Mouse (Mus musculus) hindbrain, embryonic 14.5 days (tissue): ENCODE data around the gene Thada. TPM values are rescaled to one million over a fixed set of nuclear protein-coding genes. Genes with fewer than 3 reads are reported as not detected.

Experiments used
- ATAC-seq: fragments of 200-750 bp; cut with Nextera tagmentation; 2 replicates; pipeline ENCODE4 v1.8.0; 2017; ENCODE audit warnings: moderate number of reproducible peaks, mild to moderate bottlenecking, moderate TSS enrichment, moderate library complexity; ENCODE audit not compliant: low FRiP score
- DNase-seq: peaks from one replicate; pipeline ENCODE4 v3.0.0-alpha.2; 2015; ENCODE audit warnings: low spot score
- H3K27ac ChIP-seq: fragments of 300-500 bp; sonication (generic); 2 replicates; pipeline ENCODE4 v1.5.1; 2014; ENCODE audit warnings: mild to moderate bottlenecking, moderate library complexity
- H3K27me3 ChIP-seq: fragments of 300-500 bp; sonication (generic); 2 replicates; pipeline ENCODE4 v1.6.1; 2014; ENCODE audit warnings: mild to moderate bottlenecking, low read length, mixed read lengths; ENCODE audit not compliant: control insufficient read depth, insufficient read depth
- H3K36me3 ChIP-seq: fragments of 300-500 bp; sonication (generic); replicated peaks from 2 replicates; pipeline ENCODE4 v1.6.1; 2014; ENCODE audit not compliant: control insufficient read depth, insufficient read depth
- H3K4me1 ChIP-seq: fragments of 300-500 bp; sonication (generic); replicated peaks from 2 replicates; pipeline ENCODE4 v1.6.1; 2014; ENCODE audit warnings: antibody characterized with exemption, low read length, mixed read lengths; ENCODE audit not compliant: control insufficient read depth, insufficient read depth
- H3K4me2 ChIP-seq: fragments of 300-500 bp; sonication (generic); replicated peaks from 2 replicates; pipeline ENCODE4 v1.6.1; 2014; ENCODE audit warnings: mild to moderate bottlenecking, moderate library complexity
- H3K4me3 ChIP-seq: fragments of 300-500 bp; sonication (generic); replicated peaks from 2 replicates; pipeline ENCODE4 v1.5.1; 2014; ENCODE audit warnings: mild to moderate bottlenecking, low read length
- H3K9ac ChIP-seq: fragments of 300-500 bp; sonication (generic); 2 replicates; pipeline ENCODE4 v1.6.1; 2014
- H3K9me3 ChIP-seq: fragments of 300-500 bp; sonication (generic); 2 replicates; pipeline ENCODE4 v1.6.1; 2016; ENCODE audit warnings: low read length; ENCODE audit not compliant: control insufficient read depth
- WGBS: fragments of 180-500 bp; shearing (Covaris S2); extraction: QIAGEN DNeasy Blood & Tissue Kit; methylation state at CpG from one replicate; pipeline ENCODE4 v1.1.7; 2014; 5-methylcytosine and 5-hydroxymethylcytosine counted together
- polyA plus RNA-seq: library from polyadenylated mRNA; unstranded; fragments of >200 nt; fragmentation: Nextera tagmentation; extraction: Ambion mirVana; gene quantifications from 2 replicates; pipeline ENCODE4 v1.2.1, GENCODE M21; 2014

Gene Thada
- polyA plus RNA-seq, 1 experiment from 2014 or later: 9.0 TPM

- H3K27ac ChIP-seq: peak overlapping the region; percentile 45
- peak overlapping the region; percentile 34 for H3K4me2 ChIP-seq
- H3K36me3 ChIP-seq: 0 out of 2 replicates have a peak, but pooled peaks cover 5% of the 10 kb centered on the region
- no peaks in the 10 kb centered on the region for H3K9me3 ChIP-seq
- H3K4me1 ChIP-seq: peaks cover 6% of the 10 kb centered on the region; the same call in 1 of the 2 replicates
- peak; percentile 37 for DNase-seq
- peaks cover 20% of the 10 kb centered on the region for H3K27me3 ChIP-seq
- WGBS: 7% methylated on average over 12 of the region's 12 CpGs
- H3K4me3 ChIP-seq: peak overlapping the region; percentile 15
- H3K9ac ChIP-seq: no peak overlapping the region
- no peak for ATAC-seq
These were observed 282.7 kb downstream of the Thada start for GRCm38 (mm10) chr17:84183291-84183781.

GRCm38 (mm10) chr17:84182311-84183271 lies 283.4 kb downstream of the Thada start:
- 0 out of 2 replicates have a peak, but pooled peaks cover 5% of the 10 kb centered on the region for H3K36me3 ChIP-seq
- no peak for ATAC-seq
- peak overlapping the region; percentile 15 for H3K4me3 ChIP-seq
- H3K4me1 ChIP-seq: 0 out of 2 replicates have a peak, but pooled peaks cover 4% of the 10 kb centered on the region
- H3K27me3 ChIP-seq: peaks cover 20% of the 10 kb centered on the region
- no peak overlapping the region for H3K9ac ChIP-seq
- no peak for DNase-seq
- peak overlapping the region; percentile 34 for H3K4me2 ChIP-seq
- H3K27ac ChIP-seq: peak overlapping the region; percentile 45
- 41% methylated on average over 16 of the region's 16 CpGs for WGBS
- no peaks in the 10 kb centered on the region for H3K9me3 ChIP-seq

GRCm38 (mm10) chr17:84181502-84182310 lies 284.3 kb downstream of the Thada start:
- Histone ChIP-seq H3K4me3 (no peak overlapping the region), H3K4me1 (0 out of 2 replicates have a peak, but pooled peaks cover 4% of the 10 kb centered on the region), H3K9me3 (no peaks in the 10 kb centered on the region), H3K9ac (no peak overlapping the region), H3K4me2 (no peak overlapping the region), H3K36me3 (0 out of 2 replicates have a peak, but pooled peaks cover 5% of the 10 kb centered on the region), H3K27me3 (peaks cover 17% of the 10 kb centered on the region), H3K27ac (peak overlapping the region; percentile 43)
- ATAC-seq (no peak), DNase-seq (no peak)
- 65% methylated on average over 18 of the region's 18 CpGs for WGBS

- no peak overlapping the region for H3K9ac ChIP-seq
- H3K27me3 ChIP-seq: peaks cover 10% of the 10 kb centered on the region
- ATAC-seq (0 out of 2 replicates have a peak, but pooled peaks have one; percentile 29), DNase-seq (no peak)
- 0 out of 2 replicates have a peak overlapping the region, but pooled peaks have one; percentile 14 for H3K27ac ChIP-seq
- no peak overlapping the region for H3K4me3 ChIP-seq
- 52% methylated on average over 11 of the region's 11 CpGs for WGBS
- no peak overlapping the region for H3K4me2 ChIP-seq
- no peaks in the 10 kb centered on the region for H3K9me3 ChIP-seq
- no peaks in the 10 kb centered on the region for H3K36me3 ChIP-seq
- no peaks in the 10 kb centered on the region for H3K4me1 ChIP-seq
These were observed 285.1 kb downstream of the Thada start for GRCm38 (mm10) chr17:84180715-84181501.

- WGBS: 86% methylated on average over 4 of the region's 4 CpGs
- no peak overlapping the region for H3K4me2 ChIP-seq
- H3K4me3 ChIP-seq: no peak overlapping the region
- no peaks in the 10 kb centered on the region for H3K36me3 ChIP-seq
- DNase-seq (no peak), ATAC-seq (no peak)
- H3K4me1 ChIP-seq: no peaks in the 10 kb centered on the region
- no peak overlapping the region for H3K9ac ChIP-seq
- H3K27me3 ChIP-seq: peaks cover 3% of the 10 kb centered on the region
- no peaks in the 10 kb centered on the region; the same call in 1 of the 2 replicates for H3K9me3 ChIP-seq
- no peak overlapping the region for H3K27ac ChIP-seq
These were observed 286.0 kb downstream of the Thada start for GRCm38 (mm10) chr17:84179973-84180365.

GRCm38 (mm10) chr17:84179026-84179972 lies 286.7 kb downstream of the Thada start:
- Histone ChIP-seq H3K27ac (no peak overlapping the region), H3K4me2 (no peak overlapping the region), H3K36me3 (no peaks in the 10 kb centered on the region), H3K27me3 (no peaks in the 10 kb centered on the region), H3K4me3 (no peak overlapping the region), H3K9me3 (no peaks in the 10 kb centered on the region; the same call in 1 of the 2 replicates), H3K4me1 (no peaks in the 10 kb centered on the region), H3K9ac (no peak overlapping the region)
- DNase-seq (no peak), ATAC-seq (no peak)
- 88% methylated on average over 17 of the region's 17 CpGs for WGBS

GRCm38 (mm10) chr17:84177481-84177880 lies 288.5 kb downstream of the Thada start:
- no peak for ATAC-seq
- Histone ChIP-seq H3K27ac (no peak overlapping the region), H3K9me3 (no peaks in the 10 kb centered on the region; the same call in 1 of the 2 replicates), H3K4me1 (no peaks in the 10 kb centered on the region), H3K4me2 (no peak overlapping the region), H3K27me3 (no peaks in the 10 kb centered on the region), H3K9ac (no peak overlapping the region), H3K4me3 (no peak overlapping the region), H3K36me3 (no peaks in the 10 kb centered on the region)
- 21% methylated on average over 8 of the region's 8 CpGs for WGBS
- DNase-seq: no peak

- H3K4me3 ChIP-seq: no peak overlapping the region
- H3K27me3 ChIP-seq: no peaks in the 10 kb centered on the region
- 90% methylated on average over 7 of the region's 7 CpGs for WGBS
- no peak for DNase-seq
- no peak overlapping the region for H3K27ac ChIP-seq
- no peak overlapping the region for H3K9ac ChIP-seq
- H3K4me1 ChIP-seq: no peaks in the 10 kb centered on the region
- no peaks in the 10 kb centered on the region for H3K36me3 ChIP-seq
- H3K4me2 ChIP-seq: no peak overlapping the region
- no peaks in the 10 kb centered on the region; the same call in 1 of the 2 replicates for H3K9me3 ChIP-seq
- no peak for ATAC-seq
These were observed 289.6 kb downstream of the Thada start for GRCm38 (mm10) chr17:84176446-84176845.
